ENCODE assay signal across 8 mouse cellular contexts in the genomic region with DNA sequence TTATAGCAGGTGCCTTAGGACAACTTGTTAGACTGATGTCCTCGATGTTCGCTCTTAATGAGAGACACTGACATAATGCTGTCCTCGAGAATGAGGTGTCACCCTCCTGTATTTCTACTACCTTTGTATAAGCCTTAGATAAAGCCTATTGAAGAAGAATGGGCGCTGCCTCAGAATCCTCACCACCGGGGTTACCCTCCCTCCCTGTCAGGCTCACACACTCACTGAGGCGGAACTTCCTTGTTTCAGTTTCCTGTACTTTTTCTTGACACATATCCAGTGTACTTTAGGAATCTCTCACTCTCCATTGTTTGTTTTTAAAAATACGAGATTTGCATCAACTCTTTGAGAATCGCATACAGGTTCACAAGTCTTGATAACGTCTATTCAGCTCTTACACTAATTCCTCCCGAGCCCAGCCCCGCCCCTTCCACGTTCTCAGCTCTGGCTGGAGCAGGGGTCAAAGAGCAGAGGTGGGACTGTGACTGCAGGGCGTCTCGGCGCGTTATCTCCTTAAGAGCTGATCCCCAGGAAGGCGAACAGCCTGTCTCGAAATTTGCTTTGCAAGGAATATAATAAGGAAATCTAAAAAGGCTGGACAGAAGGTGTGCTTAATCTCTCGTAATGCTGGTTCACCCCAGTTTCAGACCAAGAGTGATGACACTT. TPM values are rescaled to one million over a fixed set of nuclear protein-coding genes. Genes with fewer than 3 reads are reported as not detected.
DNase-seq lines count a peak whose midpoint lies in the region; ATAC-seq and TF ChIP-seq lines count a peak whose summit lies in the region.

No protein-coding gene starts in this region.

- no peaks in the 10 kb centered on the region for H3K36me3 ChIP-seq in heart, adult 2 months (ENCODE audit: control insufficient read depth, insufficient read depth, low read length)
- no peaks in the 10 kb centered on the region for H3K36me3 ChIP-seq in embryonic facial prominence, embryonic 15.5 days
- no peaks in the 10 kb centered on the region for H3K36me3 ChIP-seq in intestine, embryonic 14.5 days (ENCODE audit: control insufficient read depth, insufficient read depth, low read length)
- no peaks in the 10 kb centered on the region for H3K36me3 ChIP-seq in liver, embryonic 14.5 days (replicated peaks; ENCODE audit: control insufficient read depth, insufficient read depth, low read depth)
- H3K36me3 ChIP-seq in neural tube, embryonic 11.5 days (ENCODE audit: control insufficient read depth, insufficient read depth, low read length), result no peaks in the 10 kb centered on the region

- no peak for ATAC-seq in embryonic facial prominence, embryonic 15.5 days (ENCODE audit: insufficient number of reproducible peaks, low FRiP score, low TSS enrichment, low read depth)
- peak; percentile 58; the same call in 1 of the 2 replicates for ATAC-seq in intestine, embryonic 14.5 days (replicated peaks; ENCODE audit: low FRiP score, low TSS enrichment, low read depth)
- no peak for ATAC-seq in liver, embryonic 14.5 days (ENCODE audit: insufficient read depth)
- ATAC-seq in neural tube, embryonic 11.5 days (ENCODE audit: insufficient read depth, low FRiP score, low TSS enrichment), result no peak
- ATAC-seq in erythroid progenitor cell, adult 5-6 weeks (replicated peaks; ENCODE audit: low FRiP score, poor library complexity, severe bottlenecking), result no peak

- peak overlapping the region; percentile 26 for H3K4me3 ChIP-seq in heart, adult 2 months
- peak overlapping the region; percentile 35 for H3K4me3 ChIP-seq in embryonic facial prominence, embryonic 15.5 days (replicated peaks)
- H3K4me3 ChIP-seq in intestine, embryonic 14.5 days (ENCODE audit: low read depth, low read length), result peak overlapping the region; percentile 29
- H3K4me3 ChIP-seq in liver, embryonic 14.5 days (ENCODE audit: insufficient read depth in 1 of 2, low read depth in 2 of 2, low read length in 2 of 2), result peak overlapping the region; percentile 28 to 39
- H3K4me3 ChIP-seq in neural tube, embryonic 11.5 days (ENCODE audit: low read depth, low read length), result no peak overlapping the region

- intact Hi-C loops in heart, adult 2 months (cut with DNase I), result no loop called here
- intact Hi-C loops in left cerebral cortex, postnatal 4 days (cut with DNase I), result no loop called here

- peak in 1 of 2 experiments; percentile 13 for DNase-seq in heart, adult 2 months
- no peak for DNase-seq in heart, adult 8-10 months (ENCODE audit: low spot score)
- peak; percentile 54 for DNase-seq in intestine, embryonic 14.5 days (ENCODE audit: low spot score)
- peak in 1 of 3 experiments; percentile 1 for DNase-seq in liver, embryonic 14.5 days (ENCODE audit: low read depth in 3 of 3, low spot score in 3 of 3)
- DNase-seq in neural tube, embryonic 11.5 days (ENCODE audit: low spot score), result no peak
- DNase-seq in left cerebral cortex, postnatal 4 days, result no peak

- WGBS in heart, adult 2 months, result 12% methylated on average over 19 of the region's 19 CpGs
- WGBS in embryonic facial prominence, embryonic 15.5 days, result 14% methylated on average over 19 of the region's 19 CpGs
- 16% methylated on average over 19 of the region's 19 CpGs for WGBS in intestine, embryonic 14.5 days
- 10% methylated on average over 19 of the region's 19 CpGs for WGBS in liver, embryonic 14.5 days (ENCODE audit: insufficient replicate concordance)
- 16% methylated on average over 19 of the region's 19 CpGs for WGBS in neural tube, embryonic 11.5 days

- no peaks in the 10 kb centered on the region for H3K4me1 ChIP-seq in heart, adult 2 months (ENCODE audit: control insufficient read depth, insufficient read depth, low read length)
- H3K4me1 ChIP-seq in embryonic facial prominence, embryonic 15.5 days, result no peaks in the 10 kb centered on the region
- H3K4me1 ChIP-seq in intestine, embryonic 14.5 days (replicated peaks; ENCODE audit: control insufficient read depth, insufficient read depth, low read length), result no peaks in the 10 kb centered on the region
- no peaks in the 10 kb centered on the region for H3K4me1 ChIP-seq in liver, embryonic 14.5 days (replicated peaks; ENCODE audit: control insufficient read depth in 2 of 2, insufficient read depth in 2 of 2, low read length in 1 of 2)
- H3K4me1 ChIP-seq in neural tube, embryonic 11.5 days (ENCODE audit: control insufficient read depth, insufficient read depth, low read length), result no peaks in the 10 kb centered on the region

- no peak overlapping the region for H3K9ac ChIP-seq in heart, adult 2 months (ENCODE audit: low read depth, low read length)
- H3K9ac ChIP-seq in embryonic facial prominence, embryonic 15.5 days, result no peak overlapping the region
- no peak overlapping the region for H3K9ac ChIP-seq in intestine, embryonic 14.5 days (ENCODE audit: low read length)
- no peak overlapping the region; the same call in 1 of the 2 replicates for H3K9ac ChIP-seq in liver, embryonic 14.5 days (replicated peaks)
- 0 out of 2 replicates have a peak overlapping the region, but pooled peaks have one; percentile 3 for H3K9ac ChIP-seq in neural tube, embryonic 11.5 days (ENCODE audit: low read length)

- no peak for TF ChIP-seq CTCF in heart, adult 2 months (IDR thresholded peaks at IDR 0.05)
- no peak for TF ChIP-seq CTCF in liver, embryonic 14.5 days (IDR thresholded peaks at IDR 0.05; ENCODE audit: low read depth)

- peak overlapping the region; percentile 50 for H3K4me2 ChIP-seq in embryonic facial prominence, embryonic 15.5 days (replicated peaks)
- peak overlapping the region; percentile 48 for H3K4me2 ChIP-seq in intestine, embryonic 14.5 days (ENCODE audit: low read length)
- peak overlapping the region; percentile 53 for H3K4me2 ChIP-seq in liver, embryonic 14.5 days (ENCODE audit: low read depth)
- H3K4me2 ChIP-seq in neural tube, embryonic 11.5 days (ENCODE audit: low read depth), result peak overlapping the region; percentile 27

- no peaks in the 10 kb centered on the region for H3K79me2 ChIP-seq in heart, adult 2 months (replicated peaks; ENCODE audit: control insufficient read depth, insufficient read depth, low read length)

- no peak for TF ChIP-seq POLR2A in heart, adult 2 months (IDR thresholded peaks at IDR 0.05; ENCODE audit: insufficient read depth, low read depth, low read length)

- TF ChIP-seq EP300 in heart, adult 2 months (IDR thresholded peaks at IDR 0.05; ENCODE audit: insufficient read depth, low read depth, low read length), result no peak
- TF ChIP-seq EP300 in liver, embryonic 14.5 days (IDR thresholded peaks at IDR 0.05; ENCODE audit: low read depth), result no peak

- H3K9me3 ChIP-seq in embryonic facial prominence, embryonic 15.5 days (replicated peaks), result no peaks in the 10 kb centered on the region
- H3K9me3 ChIP-seq in intestine, embryonic 14.5 days (ENCODE audit: control insufficient read depth, low read length), result 0 out of 2 replicates have a peak, but pooled peaks cover 3% of the 10 kb centered on the region
- H3K9me3 ChIP-seq in liver, embryonic 14.5 days (ENCODE audit: control insufficient read depth, low read length), result no peaks in the 10 kb centered on the region
- H3K9me3 ChIP-seq in neural tube, embryonic 11.5 days (ENCODE audit: control insufficient read depth, low read length), result no peaks in the 10 kb centered on the region

- no peaks in the 10 kb centered on the region for H3K27me3 ChIP-seq in heart, adult 2 months (ENCODE audit: control insufficient read depth, insufficient read depth, low read length)
- H3K27me3 ChIP-seq in embryonic facial prominence, embryonic 15.5 days, result no peaks in the 10 kb centered on the region
- H3K27me3 ChIP-seq in intestine, embryonic 14.5 days (replicated peaks; ENCODE audit: control insufficient read depth, insufficient read depth, low read length), result no peaks in the 10 kb centered on the region
- no peaks in the 10 kb centered on the region for H3K27me3 ChIP-seq in liver, embryonic 14.5 days (ENCODE audit: control insufficient read depth, insufficient read depth, low read length)
- no peaks in the 10 kb centered on the region for H3K27me3 ChIP-seq in neural tube, embryonic 11.5 days (ENCODE audit: control insufficient read depth, insufficient read depth, low read length)

- H3K27ac ChIP-seq in heart, adult 2 months, result no peak overlapping the region
- H3K27ac ChIP-seq in embryonic facial prominence, embryonic 15.5 days (replicated peaks), result no peak overlapping the region
- no peak overlapping the region for H3K27ac ChIP-seq in intestine, embryonic 14.5 days (ENCODE audit: low read depth)
- H3K27ac ChIP-seq in liver, embryonic 14.5 days, result no peak overlapping the region
- no peak overlapping the region for H3K27ac ChIP-seq in neural tube, embryonic 11.5 days (ENCODE audit: low read depth, low read length)

RNA-seq across cellular contexts. Expression of gene Aldoart2, which starts 4.9 kb away (rescaled TPM):
- total RNA-seq in heart, adult 2 months (2021), result not detected
- 0.10 and 0.26 TPM in 2 replicates for polyA plus RNA-seq in heart, adult 2 months (2012; rRNA removed)
- total RNA-seq in heart, adult 8-10 months (2022), result under 1 TPM in 1 of 4 experiments, not detected in 3; 0.16 TPM
- not detected in 2 replicates for polyA plus RNA-seq in embryonic facial prominence, embryonic 15.5 days (2015; fragmentation: Nextera tagmentation; extraction: Ambion mirVana)
- polyA plus RNA-seq in intestine, embryonic 14.5 days (2014; fragmentation: Nextera tagmentation; extraction: Ambion mirVana), result not detected in 2 replicates
- polyA plus RNA-seq in liver, embryonic 14.5 days (2012; rRNA removed), result not detected in 2 replicates
- polyA plus RNA-seq in liver, embryonic 14.5 days (2014; fragmentation: Nextera tagmentation; extraction: Ambion mirVana), result not detected in 2 replicates
- polyA plus RNA-seq in neural tube, embryonic 11.5 days (2014; fragmentation: Nextera tagmentation; extraction: Ambion mirVana), result 0.19 and 0.20 TPM in 2 replicates
- not detected for total RNA-seq in left cerebral cortex, postnatal 4 days (2021)
- total RNA-seq in erythroid progenitor cell, adult 5-6 weeks (2015; ENCODE audit: low replicate concordance), result not detected in 2 replicates
- total RNA-seq in erythroid progenitor cell, adult 5-6 weeks (2017; ENCODE audit: low replicate concordance), result not detected in 2 replicates

RNA-seq across cellular contexts. Expression of gene Insm2, which starts 39.1 kb away (rescaled TPM):
- not detected for total RNA-seq in heart, adult 2 months (2021)
- polyA plus RNA-seq in heart, adult 2 months (2012; rRNA removed), result not detected in 2 replicates
- total RNA-seq in heart, adult 8-10 months (2022), result not detected
- 0.16 and 0.30 TPM in 2 replicates for polyA plus RNA-seq in embryonic facial prominence, embryonic 15.5 days (2015; fragmentation: Nextera tagmentation; extraction: Ambion mirVana)
- polyA plus RNA-seq in intestine, embryonic 14.5 days (2014; fragmentation: Nextera tagmentation; extraction: Ambion mirVana), result 0.12 and 0.34 TPM in 2 replicates
- not detected in 2 replicates for polyA plus RNA-seq in liver, embryonic 14.5 days (2012; rRNA removed)
- polyA plus RNA-seq in liver, embryonic 14.5 days (2014; fragmentation: Nextera tagmentation; extraction: Ambion mirVana), result not detected in 2 replicates
- 0.69 and 1.6 TPM in 2 replicates for polyA plus RNA-seq in neural tube, embryonic 11.5 days (2014; fragmentation: Nextera tagmentation; extraction: Ambion mirVana)
- under 1 TPM; 0.50 to 0.60 TPM for total RNA-seq in left cerebral cortex, postnatal 4 days (2021)
- not detected in 2 replicates for total RNA-seq in erythroid progenitor cell, adult 5-6 weeks (2015; ENCODE audit: low replicate concordance)
- not detected in 2 replicates for total RNA-seq in erythroid progenitor cell, adult 5-6 weeks (2017; ENCODE audit: low replicate concordance)
